Comparison of ENCODE assay signal across 24 mouse cellular contexts in genomic region chr19:30691258-30691657, GRCm38 (mm10).
"Had no signal": no experiment of that assay in that cellular context is flagged by ENCODE, and none has a peak within 500 bp of the region (broad histone marks: within the 10 kb centered on the region; RNA-seq: fewer than 3 reads in every experiment).

No protein-coding gene starts in this region.

- H3K9ac ChIP-seq: heart, embryonic 13.5 days; heart, embryonic 15.5 days; hindbrain, embryonic 13.5 days; hindbrain, embryonic 15.5 days; limb, embryonic 13.5 days; limb, embryonic 15.5 days; liver, embryonic 12.5 days; liver, embryonic 14.5 days had no signal

- H3K4me1 ChIP-seq: heart, embryonic 13.5 days; heart, embryonic 15.5 days; hindbrain, embryonic 13.5 days; hindbrain, embryonic 15.5 days; limb, embryonic 13.5 days; limb, embryonic 15.5 days; liver, embryonic 12.5 days had no signal

- H3K9me3 ChIP-seq: heart, embryonic 13.5 days; heart, embryonic 15.5 days; hindbrain, embryonic 13.5 days; hindbrain, embryonic 15.5 days; limb, embryonic 13.5 days; limb, embryonic 15.5 days; liver, embryonic 12.5 days had no signal

- H3K36me3 ChIP-seq: heart, embryonic 13.5 days; heart, embryonic 15.5 days; hindbrain, embryonic 13.5 days; hindbrain, embryonic 15.5 days; limb, embryonic 13.5 days; limb, embryonic 15.5 days; liver, embryonic 12.5 days had no signal

- H3K4me3 ChIP-seq: heart, adult 2 months; heart, embryonic 13.5 days; heart, embryonic 15.5 days; hindbrain, embryonic 13.5 days; hindbrain, embryonic 15.5 days; layer of hippocampus, adult 2 months; left cerebral cortex, adult 2 months; limb, embryonic 13.5 days; limb, embryonic 15.5 days; liver, embryonic 12.5 days had no signal

- H3K27ac ChIP-seq: heart, adult 2 months; heart, embryonic 13.5 days; heart, embryonic 15.5 days; hindbrain, embryonic 13.5 days; hindbrain, embryonic 15.5 days; hindbrain, postnatal 0 days; layer of hippocampus, adult 2 months; left cerebral cortex, adult 2 months; limb, embryonic 13.5 days; limb, embryonic 15.5 days; liver, embryonic 12.5 days; liver, embryonic 14.5 days had no signal

- ATAC-seq: hindbrain, postnatal 0 days; liver, embryonic 12.5 days had no signal

- H3K4me2 ChIP-seq: heart, embryonic 11.5 days; heart, embryonic 13.5 days; heart, embryonic 15.5 days; hindbrain, embryonic 13.5 days; hindbrain, embryonic 15.5 days; limb, embryonic 13.5 days; limb, embryonic 15.5 days; liver, embryonic 12.5 days had no signal

- H3K27me3 ChIP-seq: heart, embryonic 13.5 days; heart, embryonic 15.5 days; hindbrain, embryonic 13.5 days; hindbrain, embryonic 15.5 days; limb, embryonic 13.5 days; limb, embryonic 15.5 days; liver, embryonic 12.5 days had no signal

- DNase-seq: gastrocnemius, postnatal 14 days; gastrocnemius, postnatal 36 days; heart, adult 11 months; heart, adult 2 months; heart, postnatal 14 days; heart, postnatal 36 days; kidney, adult 18-20 months; kidney, adult 8-10 months; kidney, postnatal 10 days; kidney, postnatal 25 days; kidney, postnatal 4 days; left cerebral cortex, postnatal 4 days had no signal
